Mouse (Mus musculus): ENCODE measurements around the gene Jak3.

The Jak3 gene

DNA sequence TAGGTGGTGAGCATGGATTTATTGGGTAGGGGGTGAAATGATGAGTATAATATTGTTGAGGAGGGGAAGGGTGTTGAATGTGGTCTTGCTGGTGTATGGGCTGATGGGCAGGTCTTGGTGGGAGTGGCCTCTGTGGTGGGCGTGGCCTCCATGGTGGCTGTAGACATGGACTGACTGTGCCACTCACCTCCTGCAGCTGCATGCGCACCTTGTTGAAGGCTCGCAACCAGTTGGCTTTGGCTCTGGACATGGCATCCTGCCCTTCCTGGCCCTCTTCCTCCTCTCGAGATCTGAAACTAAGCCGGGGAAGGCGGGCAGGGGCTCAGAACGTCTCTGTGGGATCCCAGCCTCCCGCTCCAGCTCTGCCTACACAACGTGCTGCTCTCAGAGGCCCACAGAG is 18.3 kb upstream of the Jak3 start:
- Histone ChIP-seq H3K4me3 (replicated peaks; ENCODE audit: low read length) (peak overlapping the region; percentile 46), H3K27me3 (ENCODE audit: insufficient read depth, low read length) (peaks cover 56% of the 10 kb centered on the region), H3K4me1 (replicated peaks; ENCODE audit: low read depth, low read length) (peaks cover 51% of the 10 kb centered on the region), H3K36me3 (ENCODE audit: insufficient read depth, low read length) (peaks cover 36% of the 10 kb centered on the region), H3K9me3 (ENCODE audit: low read length) (no peaks in the 10 kb centered on the region)
- no peak for TF ChIP-seq CTCF (conservative IDR thresholded peaks at IDR 0.05; ENCODE audit: low read length)
- TF ChIP-seq POU5F1 (IDR thresholded peaks at IDR 0.05; ENCODE audit: borderline replicate concordance, low read length) = no peak
- no peak for TF ChIP-seq NANOG (IDR thresholded peaks at IDR 0.05; ENCODE audit: borderline replicate concordance, low read length)

DNA sequence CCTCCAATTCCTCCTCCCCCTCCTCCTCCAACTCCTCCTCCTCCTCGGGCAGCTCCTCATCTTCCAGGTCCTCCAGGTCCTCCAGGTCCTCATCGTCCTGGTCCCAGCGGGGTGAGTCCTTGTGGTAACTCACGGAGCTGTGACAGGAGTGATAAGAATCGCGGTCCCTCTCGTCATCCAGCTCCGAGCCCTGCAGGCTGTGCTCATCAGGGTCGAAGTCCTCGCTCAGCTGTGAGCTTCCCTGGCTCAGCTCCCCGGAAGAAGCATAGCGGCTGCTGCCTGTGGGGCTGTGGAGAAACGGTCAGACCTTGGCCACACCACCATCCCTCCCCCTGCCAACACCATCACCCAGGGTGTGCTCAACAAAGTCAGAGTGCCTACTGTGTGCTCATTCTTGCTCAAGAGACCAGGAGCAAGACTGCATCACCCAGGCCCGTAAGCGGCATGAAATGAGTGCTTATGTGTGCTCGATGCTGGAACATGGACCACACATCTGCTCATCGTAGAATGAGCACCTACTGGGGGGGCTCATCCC is 17.5 kb upstream of the Jak3 start:
- Histone ChIP-seq H3K9me3 (ENCODE audit: low read length) (no peaks in the 10 kb centered on the region), H3K4me1 (replicated peaks; ENCODE audit: low read depth, low read length) (peaks cover 57% of the 10 kb centered on the region), H3K4me3 (replicated peaks; ENCODE audit: low read length) (peak overlapping the region; percentile 46), H3K36me3 (ENCODE audit: insufficient read depth, low read length) (peaks cover 38% of the 10 kb centered on the region), H3K27me3 (ENCODE audit: insufficient read depth, low read length) (peaks cover 49% of the 10 kb centered on the region)
- TF ChIP-seq CTCF (conservative IDR thresholded peaks at IDR 0.05; ENCODE audit: low read length) (no peak), NANOG (IDR thresholded peaks at IDR 0.05; ENCODE audit: borderline replicate concordance, low read length) (no peak), POU5F1 (IDR thresholded peaks at IDR 0.05; ENCODE audit: borderline replicate concordance, low read length) (no peak)

DNA sequence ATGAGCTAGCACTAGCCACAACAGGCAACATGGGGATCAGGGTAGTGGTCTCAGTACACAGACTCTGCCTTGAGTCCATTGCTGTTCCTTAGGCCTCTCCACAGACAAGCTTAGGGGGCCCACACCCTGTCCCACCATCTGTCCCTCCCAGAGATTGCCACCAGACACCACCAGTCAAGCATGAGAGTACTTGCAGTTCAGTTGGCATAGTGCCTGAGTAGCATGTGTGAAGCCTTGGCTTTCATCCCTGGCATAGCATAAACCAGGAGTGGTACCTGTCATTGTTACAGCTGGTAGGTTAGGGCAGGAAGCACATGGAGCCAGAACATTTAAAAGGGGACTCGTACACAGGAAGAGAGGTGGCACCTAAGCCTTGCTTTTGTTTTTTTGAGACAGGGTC is 16.3 kb upstream of the Jak3 start:
- Histone ChIP-seq H3K4me3 (replicated peaks; ENCODE audit: low read length) (no peak overlapping the region), H3K27me3 (ENCODE audit: insufficient read depth, low read length) (peaks cover 40% of the 10 kb centered on the region), H3K9me3 (ENCODE audit: low read length) (no peaks in the 10 kb centered on the region), H3K4me1 (replicated peaks; ENCODE audit: low read depth, low read length) (peaks cover 58% of the 10 kb centered on the region), H3K36me3 (ENCODE audit: insufficient read depth, low read length) (peaks cover 44% of the 10 kb centered on the region)
- no peak for TF ChIP-seq CTCF (conservative IDR thresholded peaks at IDR 0.05; ENCODE audit: low read length)
- no peak for TF ChIP-seq NANOG (IDR thresholded peaks at IDR 0.05; ENCODE audit: borderline replicate concordance, low read length)
- no peak for TF ChIP-seq POU5F1 (IDR thresholded peaks at IDR 0.05; ENCODE audit: borderline replicate concordance, low read length)

DNA sequence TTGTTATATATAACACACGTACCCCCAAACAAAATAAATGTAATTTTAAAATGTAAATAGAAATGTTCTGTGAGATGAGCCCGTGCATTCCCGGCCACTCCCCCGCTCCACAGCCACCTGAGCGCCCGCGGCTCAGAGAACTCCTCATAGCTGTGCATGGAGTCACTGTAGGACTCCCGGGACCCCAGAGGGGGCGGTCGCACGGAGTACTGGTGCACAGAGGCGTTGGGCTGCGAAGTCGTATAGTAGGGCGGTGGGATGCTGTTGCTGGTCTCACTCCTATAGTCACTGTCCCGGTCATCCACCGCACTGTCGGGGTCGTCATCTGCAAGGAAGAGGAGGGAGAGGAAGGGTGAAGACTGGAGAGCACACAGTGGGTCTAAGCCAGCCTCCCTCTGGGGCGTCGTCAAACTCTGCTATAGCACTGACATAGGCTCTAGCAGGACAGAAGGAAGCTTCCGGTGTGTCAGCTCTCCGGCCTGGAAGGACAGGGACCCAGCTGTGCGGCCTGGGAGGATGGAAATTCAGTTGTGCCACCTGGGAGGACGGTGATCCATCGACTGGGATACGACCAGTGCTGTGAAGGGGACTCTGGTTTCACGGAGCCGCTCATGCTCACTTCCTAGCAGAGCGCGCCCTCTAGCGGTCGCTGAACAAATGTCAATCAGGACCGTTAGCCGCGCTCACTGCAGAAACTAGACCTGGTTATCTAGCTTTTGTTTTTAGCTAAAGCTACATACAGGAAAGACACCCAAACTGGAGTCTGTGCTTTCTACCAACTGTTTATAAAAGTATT is 15.6 kb upstream of the Jak3 start:
- Histone ChIP-seq H3K9me3 (ENCODE audit: low read length) (no peaks in the 10 kb centered on the region), H3K4me3 (replicated peaks; ENCODE audit: low read length) (peak overlapping the region; percentile 59), H3K4me1 (replicated peaks; ENCODE audit: low read depth, low read length) (peaks cover 57% of the 10 kb centered on the region), H3K27me3 (ENCODE audit: insufficient read depth, low read length) (peaks cover 32% of the 10 kb centered on the region), H3K36me3 (ENCODE audit: insufficient read depth, low read length) (peaks cover 44% of the 10 kb centered on the region)
- TF ChIP-seq CTCF (conservative IDR thresholded peaks at IDR 0.05; ENCODE audit: low read length) = peak; percentile 80
- TF ChIP-seq NANOG (IDR thresholded peaks at IDR 0.05; ENCODE audit: borderline replicate concordance, low read length) = no peak

DNA sequence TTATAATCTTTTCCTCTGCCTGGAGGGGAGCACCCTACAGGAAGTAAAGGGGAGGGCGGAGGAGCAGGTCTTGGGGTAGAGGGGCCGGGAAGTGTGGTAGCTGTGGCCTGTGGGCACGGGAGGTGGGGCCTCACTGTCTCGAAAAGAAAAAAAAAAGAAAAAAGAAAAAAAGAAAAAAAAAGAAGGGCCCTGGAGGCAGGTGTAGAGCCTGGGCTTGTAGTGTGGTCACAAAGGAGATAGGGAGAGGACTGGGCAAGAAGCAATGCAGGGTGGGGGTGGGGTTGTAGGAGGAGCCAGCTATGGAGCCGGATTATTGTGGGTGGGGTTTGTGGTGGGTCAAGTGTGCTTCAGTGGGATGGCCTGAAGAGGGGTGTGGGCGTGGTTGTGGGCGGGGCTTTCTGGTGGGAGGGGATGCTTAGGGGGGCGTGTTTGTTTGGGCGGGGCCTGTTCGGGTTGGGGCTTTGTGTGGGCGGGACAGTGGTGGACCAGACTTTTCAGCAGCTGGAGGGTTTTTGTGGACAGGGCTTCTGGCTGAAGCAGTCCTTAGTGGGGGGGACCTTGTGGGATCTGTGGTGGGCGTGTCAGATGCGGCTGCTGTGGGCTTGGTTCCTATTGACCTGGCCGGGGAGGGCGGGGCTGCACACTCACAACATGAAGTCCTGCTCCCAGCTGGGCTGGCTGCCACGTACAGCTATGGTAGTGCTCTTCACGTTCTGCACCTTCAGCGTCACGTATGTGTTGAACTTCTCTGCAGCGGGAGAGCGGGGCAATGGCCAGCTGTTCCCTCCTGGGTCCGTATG is 10.6 kb upstream of the Jak3 start:
- peak overlapping the region; percentile 72 for H3K4me3 ChIP-seq (replicated peaks; ENCODE audit: low read length)
- TF ChIP-seq NANOG (IDR thresholded peaks at IDR 0.05; ENCODE audit: borderline replicate concordance, low read length) (no peak), CTCF (conservative IDR thresholded peaks at IDR 0.05; ENCODE audit: low read length) (no peak)
- peaks cover 1% of the 10 kb centered on the region; the same call in 1 of the 2 replicates for H3K27me3 ChIP-seq (ENCODE audit: insufficient read depth, low read length)
- no peaks in the 10 kb centered on the region for H3K9me3 ChIP-seq (ENCODE audit: low read length)
- peaks cover 32% of the 10 kb centered on the region for H3K36me3 ChIP-seq (ENCODE audit: insufficient read depth, low read length)
- H3K4me1 ChIP-seq (replicated peaks; ENCODE audit: low read depth, low read length) = peaks cover 83% of the 10 kb centered on the region

DNA sequence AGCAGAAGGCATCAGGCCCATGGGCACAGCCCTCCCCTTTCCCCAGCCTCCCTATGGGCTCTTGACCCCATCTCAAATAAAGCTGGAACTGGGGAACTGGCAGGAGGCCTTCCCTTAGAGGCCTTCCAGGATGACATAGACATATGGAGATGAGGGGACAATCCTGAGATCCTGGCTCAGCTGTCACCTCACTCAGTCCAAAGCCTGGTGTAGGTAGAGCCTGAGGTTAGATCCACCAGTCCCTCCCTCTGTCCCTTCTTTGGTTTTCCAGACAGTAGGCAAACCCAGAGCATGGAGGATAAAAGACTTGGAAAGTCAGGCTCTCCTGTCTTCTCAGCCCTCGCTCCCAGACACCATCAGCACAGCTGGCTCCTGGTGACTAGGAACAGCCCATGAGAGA is 9.2 kb upstream of the Jak3 start:
- Histone ChIP-seq H3K4me3 (replicated peaks; ENCODE audit: low read length) (peak overlapping the region; percentile 72; the same call in 1 of the 2 replicates), H3K27me3 (ENCODE audit: insufficient read depth, low read length) (no peaks in the 10 kb centered on the region), H3K4me1 (replicated peaks; ENCODE audit: low read depth, low read length) (peaks cover 79% of the 10 kb centered on the region), H3K36me3 (ENCODE audit: insufficient read depth, low read length) (peaks cover 27% of the 10 kb centered on the region), H3K9me3 (ENCODE audit: low read length) (no peaks in the 10 kb centered on the region)
- no peak for TF ChIP-seq CTCF (conservative IDR thresholded peaks at IDR 0.05; ENCODE audit: low read length)
- no peak for TF ChIP-seq NANOG (IDR thresholded peaks at IDR 0.05; ENCODE audit: borderline replicate concordance, low read length)
- no peak for TF ChIP-seq POU5F1 (IDR thresholded peaks at IDR 0.05; ENCODE audit: borderline replicate concordance, low read length)

DNA sequence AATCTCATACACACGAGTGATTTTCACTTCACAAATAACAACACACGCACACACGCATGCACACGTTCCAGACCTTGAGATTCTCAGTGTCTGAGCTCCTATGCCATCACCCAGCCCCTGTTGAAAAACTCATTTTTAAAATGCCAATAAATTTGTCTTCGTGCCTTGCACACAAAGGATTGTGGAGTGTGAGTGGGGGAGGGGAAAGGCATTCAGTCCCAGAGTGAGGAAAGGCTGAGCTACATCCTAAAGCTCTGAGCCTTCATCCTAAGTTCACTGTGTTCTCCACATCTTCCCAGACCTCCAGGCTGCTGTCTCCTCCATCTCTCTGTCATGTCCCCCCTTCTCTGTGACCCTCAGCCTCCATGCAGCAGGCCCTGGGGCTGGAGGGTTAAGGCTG is 8.8 kb upstream of the Jak3 start:
- no peaks in the 10 kb centered on the region for H3K9me3 ChIP-seq (ENCODE audit: low read length)
- TF ChIP-seq NANOG (IDR thresholded peaks at IDR 0.05; ENCODE audit: borderline replicate concordance, low read length) (no peak), POU5F1 (IDR thresholded peaks at IDR 0.05; ENCODE audit: borderline replicate concordance, low read length) (no peak), CTCF (conservative IDR thresholded peaks at IDR 0.05; ENCODE audit: low read length) (no peak)
- no peaks in the 10 kb centered on the region for H3K27me3 ChIP-seq (ENCODE audit: insufficient read depth, low read length)
- H3K36me3 ChIP-seq (ENCODE audit: insufficient read depth, low read length) = peaks cover 23% of the 10 kb centered on the region
- peaks cover 79% of the 10 kb centered on the region for H3K4me1 ChIP-seq (replicated peaks; ENCODE audit: low read depth, low read length)
- no peak overlapping the region for H3K4me3 ChIP-seq (replicated peaks; ENCODE audit: low read length)

DNA sequence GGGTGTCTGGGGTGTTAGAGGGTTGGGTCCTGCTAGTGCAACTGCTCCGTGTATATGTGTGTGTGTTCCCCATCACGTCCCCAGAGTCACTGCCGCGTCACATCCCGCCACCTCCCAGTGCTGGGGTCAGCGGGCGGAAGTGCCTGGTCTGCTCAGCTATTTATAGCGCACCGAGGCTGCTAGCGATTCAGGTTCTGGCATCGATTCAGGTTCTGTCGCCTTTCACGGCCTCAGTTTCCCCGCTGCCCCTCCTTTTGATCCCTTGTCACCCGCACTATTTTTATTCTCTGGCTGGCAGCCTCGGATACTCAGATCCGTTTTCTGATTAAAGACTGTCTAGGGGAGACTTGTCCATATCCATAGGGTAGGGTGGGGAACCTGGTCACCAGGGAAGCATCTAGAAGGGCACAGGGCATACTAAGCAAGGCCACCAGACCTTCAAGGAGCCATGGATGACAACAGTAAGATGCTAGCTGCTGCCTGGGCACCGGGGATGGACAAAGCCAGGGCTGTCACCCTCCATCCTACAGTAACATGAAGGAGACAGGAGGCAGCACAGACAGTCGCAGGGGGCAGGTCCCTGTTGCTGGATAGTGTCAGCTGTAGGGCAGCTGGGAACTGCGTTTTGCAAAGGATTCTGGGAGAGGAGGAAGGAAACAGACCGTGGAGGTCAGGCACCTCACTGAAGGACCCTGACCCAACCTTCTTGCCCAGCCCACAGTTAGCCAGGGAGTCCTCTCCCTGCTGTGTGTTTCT is 7.7 kb upstream of the Jak3 start:
- no peaks in the 10 kb centered on the region for H3K9me3 ChIP-seq (ENCODE audit: low read length)
- TF ChIP-seq POU5F1 (IDR thresholded peaks at IDR 0.05; ENCODE audit: borderline replicate concordance, low read length) (no peak), CTCF (conservative IDR thresholded peaks at IDR 0.05; ENCODE audit: low read length) (no peak), NANOG (IDR thresholded peaks at IDR 0.05; ENCODE audit: borderline replicate concordance, low read length) (no peak)
- peaks cover 80% of the 10 kb centered on the region for H3K4me1 ChIP-seq (replicated peaks; ENCODE audit: low read depth, low read length)
- no peaks in the 10 kb centered on the region for H3K27me3 ChIP-seq (ENCODE audit: insufficient read depth, low read length)
- H3K4me3 ChIP-seq (replicated peaks; ENCODE audit: low read length) = peak overlapping the region; percentile 62
- peaks cover 11% of the 10 kb centered on the region for H3K36me3 ChIP-seq (ENCODE audit: insufficient read depth, low read length)

Measured in E14TG2a.4 (cell line).